Mouse (Mus musculus): ENCODE results near the gene 1700049E17Rik1.
"Not testable (repeated sequence)": the region's sequence is repeated elsewhere in the genome, so short reads cannot be mapped to it uniquely, and the experiment has no call there.

Gene 1700049E17Rik1

GRCm38 (mm10) chr14:41924649-41925048 is at the start of gene 1700049E17Rik1:
Gene 1700049E17Rik1, plus strand, starts transcription at chr14:41924949.
- not testable (repeated sequence) for DNase-seq (ENCODE audit: low spot score)

- not testable (repeated sequence) for DNase-seq (ENCODE audit: low spot score)
Measured at GRCm38 (mm10) chr14:41907190-41907589, 17.6 kb upstream of the 1700049E17Rik1 start, which contains the start of gene Gm7980. Gene Gm7980, minus strand, starts transcription at chr14:41907290.

GRCm38 (mm10) chr14:41943695-41944094 is 18.9 kb downstream of the 1700049E17Rik1 start, which contains the start of gene 1700024B05Rik:
Gene 1700024B05Rik, plus strand, starts transcription at chr14:41943995.
- DNase-seq (ENCODE audit: low spot score) = not testable (repeated sequence)

GRCm38 (mm10) chr14:41964095-41964494 is 39.3 kb downstream of the 1700049E17Rik1 start:
- DNase-seq (ENCODE audit: low spot score) = not testable (repeated sequence)

- not testable (repeated sequence) for DNase-seq (ENCODE audit: low spot score)
Measured at GRCm38 (mm10) chr14:41967827-41968226, 43.1 kb downstream of the 1700049E17Rik1 start, which contains the start of gene Gm6401. Gene Gm6401, minus strand, starts transcription at chr14:41967927.

GRCm38 (mm10) chr14:41968596-41968995 is 43.8 kb downstream of the 1700049E17Rik1 start:
- not testable (repeated sequence) for DNase-seq (ENCODE audit: low spot score)

Data from urinary bladder, postnatal 10 days (tissue).